Mouse (Mus musculus) embryonic facial prominence, embryonic 13.5 days (tissue): ENCODE data around the gene Il5. TPM values are rescaled to one million over a fixed set of nuclear protein-coding genes. Genes with fewer than 3 reads are reported as not detected.

Experiments
- ATAC-seq: fragments of 200-750 bp; cut with Nextera tagmentation; 2 replicates; pipeline ENCODE4 v1.8.0; 2017; ENCODE audit warnings: low read depth; ENCODE audit not compliant: insufficient number of reproducible peaks, insufficient read depth, low FRiP score, low TSS enrichment
- H3K27ac ChIP-seq: fragments of 300-500 bp; sonication (generic); 2 replicates; pipeline ENCODE4 v1.5.1; 2015; ENCODE audit warnings: moderate library complexity, mild to moderate bottlenecking, inconsistent platforms
- H3K27me3 ChIP-seq: fragments of 300-500 bp; sonication (generic); 2 replicates; pipeline ENCODE4 v1.6.1; 2015; ENCODE audit warnings: mild to moderate bottlenecking, inconsistent platforms
- H3K36me3 ChIP-seq: fragments of 300-500 bp; sonication (generic); 2 replicates; pipeline ENCODE4 v1.6.1; 2015; ENCODE audit warnings: mild to moderate bottlenecking, inconsistent platforms
- H3K4me1 ChIP-seq: fragments of 300-500 bp; sonication (generic); 2 replicates; pipeline ENCODE4 v1.6.1; 2015; ENCODE audit warnings: inconsistent platforms
- H3K4me2 ChIP-seq: fragments of 300-500 bp; sonication (generic); 2 replicates; pipeline ENCODE4 v1.6.1; 2015; ENCODE audit warnings: moderate library complexity, mild to moderate bottlenecking, inconsistent platforms
- H3K4me3 ChIP-seq: fragments of 300-500 bp; sonication (generic); 2 replicates; pipeline ENCODE4 v1.5.1; 2015; ENCODE audit warnings: mild to moderate bottlenecking, inconsistent platforms
- H3K9ac ChIP-seq: fragments of 300-500 bp; sonication (generic); 2 replicates; pipeline ENCODE4 v1.6.1; 2015; ENCODE audit warnings: mild to moderate bottlenecking, inconsistent platforms
- H3K9me3 ChIP-seq: fragments of 300-500 bp; sonication (generic); 2 replicates; pipeline ENCODE4 v1.6.1; 2016; ENCODE audit warnings: inconsistent platforms
- WGBS: fragments of 180-500 bp; shearing (Covaris S2); methylation state at CpG from one replicate; pipeline ENCODE4 v1.1.7; 2015; ENCODE audit warnings: mixed read lengths; 5-methylcytosine and 5-hydroxymethylcytosine counted together
- polyA plus RNA-seq: library from polyadenylated mRNA; unstranded; fragments of >200 nt; fragmentation: Nextera tagmentation; extraction: Ambion mirVana; gene quantifications from 2 replicates; pipeline ENCODE4 v1.2.1, GENCODE M21; 2015

Il5 gene
- not detected in 2 replicates for polyA plus RNA-seq

DNA sequence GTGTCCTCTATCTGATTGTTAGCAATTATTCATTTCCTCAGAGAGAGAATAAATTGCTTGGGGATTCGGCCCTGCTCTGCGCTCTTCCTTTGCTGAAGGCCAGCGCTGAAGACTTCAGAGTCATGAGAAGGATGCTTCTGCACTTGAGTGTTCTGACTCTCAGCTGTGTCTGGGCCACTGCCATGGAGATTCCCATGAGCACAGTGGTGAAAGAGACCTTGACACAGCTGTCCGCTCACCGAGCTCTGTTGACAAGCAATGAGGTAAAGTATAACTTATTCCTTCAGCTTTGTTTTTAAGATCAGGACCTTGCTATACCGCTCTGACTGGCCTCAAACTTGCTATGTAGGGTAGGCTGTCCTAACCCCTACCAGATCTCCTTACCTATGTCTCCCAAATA, at the start of gene Il5:
Gene Il5 (plus strand): TSS at position 80 of the 400 bp plus-strand sequence.
- no peaks in the 10 kb centered on the region for H3K4me1 ChIP-seq
- no peak within 1 kb of the TSS for H3K9ac ChIP-seq
- no peak for ATAC-seq
- no peak within 1 kb of the TSS for H3K27ac ChIP-seq
- H3K9me3 ChIP-seq, result no peaks in the 10 kb centered on the region
- H3K4me2 ChIP-seq, result no peak within 1 kb of the TSS
- H3K4me3 ChIP-seq, result no peak within 1 kb of the TSS
- no peaks in the 10 kb centered on the region for H3K27me3 ChIP-seq
- WGBS, result 84% methylated on average over 6 of the region's 6 CpGs
- no peaks in the 10 kb centered on the region for H3K36me3 ChIP-seq

DNA sequence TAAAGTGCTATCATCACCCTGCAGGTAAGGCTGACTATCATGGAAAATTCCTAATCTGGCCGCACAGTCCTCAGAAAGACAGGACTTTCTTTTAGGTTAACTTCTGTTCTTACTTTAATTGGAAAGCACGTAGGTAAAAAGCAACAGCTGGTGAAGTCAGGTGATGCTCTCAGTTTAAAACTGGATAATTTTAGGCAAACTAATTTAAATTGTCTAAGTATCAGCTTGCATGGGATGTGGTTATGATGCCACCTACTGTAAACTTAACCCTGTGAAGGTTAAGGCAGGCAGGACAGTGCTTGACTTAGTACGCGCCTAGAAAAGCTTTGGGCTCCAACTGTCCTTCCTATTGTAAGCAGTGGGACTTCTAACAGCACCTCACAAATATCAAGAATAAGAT, 49.2 kb upstream of the Il5 start:
- Histone ChIP-seq H3K4me2 (no peak overlapping the region), H3K4me1 (no peaks in the 10 kb centered on the region), H3K36me3 (peaks cover 68% of the 10 kb centered on the region), H3K9ac (no peak overlapping the region), H3K27me3 (no peaks in the 10 kb centered on the region), H3K9me3 (no peaks in the 10 kb centered on the region), H3K4me3 (no peak overlapping the region), H3K27ac (no peak overlapping the region)
- WGBS, result 92% methylated on average over 4 of the region's 4 CpGs
- ATAC-seq, result no peak

GRCm38 (mm10) chr11:53680141-53680540, 40.5 kb upstream of the Il5 start:
- Histone ChIP-seq H3K36me3 (peaks cover 63% of the 10 kb centered on the region), H3K4me1 (no peaks in the 10 kb centered on the region), H3K4me3 (no peak overlapping the region), H3K9me3 (no peaks in the 10 kb centered on the region), H3K9ac (no peak overlapping the region), H3K27me3 (no peaks in the 10 kb centered on the region), H3K4me2 (no peak overlapping the region), H3K27ac (no peak overlapping the region)
- WGBS, result 88% methylated on average over 4 of the region's 4 CpGs
- ATAC-seq, result no peak

- no peak overlapping the region for H3K9ac ChIP-seq
Observed at GRCm38 (mm10) chr11:53681686-53682085, 38.9 kb upstream of the Il5 start.

DNA sequence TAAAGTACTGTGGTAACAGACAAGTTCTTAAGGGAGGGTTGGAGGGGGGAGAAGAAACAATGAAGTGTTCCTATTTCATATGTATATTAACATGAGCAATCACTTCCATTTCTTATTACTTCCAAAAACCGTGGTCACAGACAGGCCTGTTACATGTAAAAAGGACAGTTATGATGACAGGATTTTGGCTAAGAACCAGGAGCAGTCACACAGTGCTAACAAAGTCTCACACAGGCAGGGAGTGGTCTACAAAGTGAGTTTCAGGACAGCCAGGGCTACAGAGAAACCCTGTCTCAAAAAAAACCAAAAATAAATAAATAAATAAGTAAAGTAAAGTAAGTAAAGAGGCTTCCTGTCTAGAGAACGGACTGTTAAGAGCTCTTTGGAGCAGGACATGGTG, 38.4 kb upstream of the Il5 start:
- Histone ChIP-seq H3K4me3 (no peak overlapping the region), H3K4me2 (no peak overlapping the region), H3K9ac (no peak overlapping the region), H3K9me3 (no peaks in the 10 kb centered on the region), H3K36me3 (peaks cover 52% of the 10 kb centered on the region), H3K27me3 (no peaks in the 10 kb centered on the region), H3K27ac (no peak overlapping the region), H3K4me1 (no peaks in the 10 kb centered on the region)
- WGBS, result 84% methylated on average over 2 of the region's 2 CpGs
- no peak for ATAC-seq

More at GRCm38 (mm10) chr11:53681686-53682085, 38.9 kb upstream of the Il5 start:
- Histone ChIP-seq H3K4me1 (no peaks in the 10 kb centered on the region), H3K4me2 (no peak overlapping the region), H3K4me3 (no peak overlapping the region), H3K27ac (no peak overlapping the region), H3K9me3 (no peaks in the 10 kb centered on the region), H3K36me3 (peaks cover 53% of the 10 kb centered on the region), H3K27me3 (no peaks in the 10 kb centered on the region)
- no peak for ATAC-seq
- WGBS, result 88% methylated on average over 2 of the region's 2 CpGs

DNA sequence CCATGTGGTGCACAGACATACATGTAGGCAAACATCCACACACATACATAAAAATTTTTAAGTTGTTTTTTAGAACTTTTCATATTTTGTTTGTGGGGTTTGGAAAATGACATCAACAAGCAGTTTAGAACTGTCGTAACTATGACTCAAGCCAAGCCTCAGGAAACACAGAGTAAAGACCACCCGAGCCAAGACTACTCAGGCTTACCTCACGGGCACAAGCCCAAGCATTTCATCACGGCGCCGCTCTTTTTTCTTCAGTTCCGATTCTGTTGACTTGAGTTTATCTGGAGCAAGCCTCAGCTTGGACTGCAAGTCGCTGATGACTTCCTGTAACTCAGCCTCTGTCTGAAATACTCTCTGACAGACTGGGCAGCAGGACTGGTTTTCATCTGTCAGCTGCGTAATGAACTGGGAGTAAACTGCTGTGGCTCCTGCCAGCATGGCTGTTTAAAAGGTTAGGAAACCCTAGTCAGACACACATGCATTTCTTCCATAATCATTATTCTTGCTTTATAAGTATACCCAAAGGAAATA, 37.5 kb upstream of the Il5 start:
- Histone ChIP-seq H3K27me3 (no peaks in the 10 kb centered on the region), H3K9me3 (no peaks in the 10 kb centered on the region), H3K27ac (no peak overlapping the region), H3K4me3 (no peak overlapping the region), H3K36me3 (peaks cover 51% of the 10 kb centered on the region), H3K4me1 (no peaks in the 10 kb centered on the region), H3K9ac (no peak overlapping the region), H3K4me2 (no peak overlapping the region)
- 86% methylated on average over 9 of the region's 9 CpGs for WGBS
- no peak for ATAC-seq

DNA sequence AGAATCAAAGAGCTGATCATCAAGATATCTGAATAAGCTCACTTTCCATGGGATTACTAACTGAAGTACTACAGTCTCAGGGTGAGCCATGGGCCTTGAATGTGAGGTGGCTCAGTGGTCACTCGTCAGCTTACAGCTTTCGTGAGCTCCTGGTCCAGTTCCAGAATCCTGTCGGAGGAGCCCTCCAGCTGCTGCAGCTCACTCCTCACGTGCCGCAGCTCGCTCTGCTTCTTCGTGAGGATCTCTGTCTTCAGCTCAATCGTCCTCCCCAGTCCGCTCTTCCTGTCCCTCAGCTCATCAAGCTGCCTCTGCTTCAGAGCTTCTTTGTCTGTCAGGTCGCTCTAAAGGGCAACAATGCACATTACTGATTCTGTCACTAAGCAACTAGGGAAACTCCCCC, 28.6 kb upstream of the Il5 start:
- Histone ChIP-seq H3K9ac (no peak overlapping the region), H3K4me3 (no peak overlapping the region), H3K9me3 (no peaks in the 10 kb centered on the region), H3K27me3 (no peaks in the 10 kb centered on the region), H3K27ac (no peak overlapping the region), H3K4me1 (no peaks in the 10 kb centered on the region), H3K4me2 (no peak overlapping the region), H3K36me3 (peaks cover 45% of the 10 kb centered on the region)
- 61% methylated on average over 10 of the region's 10 CpGs for WGBS
- no peak for ATAC-seq

DNA sequence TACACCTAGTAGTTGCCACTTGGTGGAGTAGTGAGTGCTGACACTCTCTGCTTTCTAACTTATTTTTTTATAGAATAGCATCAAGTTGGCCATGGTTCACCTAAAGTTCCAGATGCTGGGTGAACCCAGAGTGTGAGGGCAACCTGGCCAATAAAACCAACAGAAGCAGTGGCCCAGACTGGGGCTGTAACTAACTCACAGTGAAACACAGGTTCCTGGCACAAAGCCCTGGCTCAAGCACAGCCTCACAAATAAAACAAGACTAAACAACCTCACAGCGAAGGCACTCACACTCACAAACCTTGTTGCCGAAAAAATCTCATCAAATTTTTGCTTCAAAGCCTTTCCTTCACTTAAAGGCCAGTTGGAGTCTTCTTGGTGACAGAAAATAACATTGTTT, 22.1 kb upstream of the Il5 start:
- Histone ChIP-seq H3K9ac (no peak overlapping the region), H3K4me1 (no peaks in the 10 kb centered on the region), H3K4me3 (no peak overlapping the region), H3K27me3 (no peaks in the 10 kb centered on the region), H3K36me3 (peaks cover 64% of the 10 kb centered on the region), H3K9me3 (no peaks in the 10 kb centered on the region), H3K27ac (no peak overlapping the region), H3K4me2 (no peak overlapping the region)
- 91% methylated on average over 2 of the region's 2 CpGs for WGBS
- ATAC-seq, result no peak

DNA sequence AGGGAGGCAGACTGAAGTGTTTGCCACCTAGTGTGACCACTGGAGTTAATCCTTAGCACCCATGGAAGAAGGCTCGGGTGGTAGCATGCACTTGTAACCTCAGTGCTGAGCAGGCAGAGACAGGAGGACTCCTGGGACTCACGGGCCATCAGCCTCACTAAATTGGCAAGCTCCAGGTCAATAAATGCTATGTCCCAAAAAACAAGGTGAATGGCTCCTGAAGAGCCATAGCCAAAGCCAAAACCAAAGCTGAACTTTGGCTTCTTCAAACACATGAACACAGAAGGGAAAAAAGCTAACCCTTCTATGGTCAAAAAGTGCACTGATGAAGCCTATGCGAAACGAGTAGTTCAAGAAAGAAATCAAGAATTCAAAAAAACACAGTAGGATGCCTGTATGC, 21.2 kb upstream of the Il5 start:
- Histone ChIP-seq H3K36me3 (peaks cover 61% of the 10 kb centered on the region), H3K9me3 (no peaks in the 10 kb centered on the region), H3K4me2 (no peak overlapping the region), H3K4me3 (no peak overlapping the region), H3K27ac (no peak overlapping the region), H3K9ac (no peak overlapping the region), H3K4me1 (no peaks in the 10 kb centered on the region), H3K27me3 (no peaks in the 10 kb centered on the region)
- 90% methylated on average over 4 of the region's 4 CpGs for WGBS
- no peak for ATAC-seq

DNA sequence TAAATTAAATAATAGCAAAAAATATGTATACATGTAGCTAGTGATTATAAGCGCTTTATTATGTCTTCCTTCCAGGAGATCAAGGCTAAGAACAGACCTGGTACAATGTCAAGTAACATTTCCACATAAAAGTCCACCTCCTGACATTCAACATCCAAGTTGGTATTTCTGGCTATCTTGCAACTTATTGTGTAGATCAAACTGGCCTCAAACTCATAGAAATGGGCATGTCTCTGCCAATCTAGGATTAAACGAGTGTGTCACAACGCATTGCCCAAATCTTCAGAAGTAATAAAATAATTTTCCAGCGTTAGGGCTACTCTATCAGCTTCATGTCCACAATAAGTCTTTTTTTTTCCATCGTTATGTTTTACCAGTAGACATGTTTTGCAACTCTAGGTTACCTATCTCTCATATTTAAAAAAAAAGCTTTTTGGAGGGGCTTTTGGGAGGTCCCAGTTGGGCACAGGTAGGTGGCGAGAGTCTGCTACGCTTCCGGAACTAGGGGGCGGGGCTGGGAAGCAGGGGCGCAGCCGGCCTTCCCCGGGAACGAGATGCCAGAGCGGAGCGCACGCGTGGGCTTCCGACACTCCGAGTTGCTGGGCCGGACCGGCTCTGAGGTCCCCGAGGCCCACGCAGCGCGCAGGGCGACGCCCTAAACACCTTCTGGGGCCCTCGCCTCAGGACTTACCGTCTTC, 14.2 kb upstream of the Il5 start:
- peaks cover 6% of the 10 kb centered on the region for H3K4me1 ChIP-seq

DNA sequence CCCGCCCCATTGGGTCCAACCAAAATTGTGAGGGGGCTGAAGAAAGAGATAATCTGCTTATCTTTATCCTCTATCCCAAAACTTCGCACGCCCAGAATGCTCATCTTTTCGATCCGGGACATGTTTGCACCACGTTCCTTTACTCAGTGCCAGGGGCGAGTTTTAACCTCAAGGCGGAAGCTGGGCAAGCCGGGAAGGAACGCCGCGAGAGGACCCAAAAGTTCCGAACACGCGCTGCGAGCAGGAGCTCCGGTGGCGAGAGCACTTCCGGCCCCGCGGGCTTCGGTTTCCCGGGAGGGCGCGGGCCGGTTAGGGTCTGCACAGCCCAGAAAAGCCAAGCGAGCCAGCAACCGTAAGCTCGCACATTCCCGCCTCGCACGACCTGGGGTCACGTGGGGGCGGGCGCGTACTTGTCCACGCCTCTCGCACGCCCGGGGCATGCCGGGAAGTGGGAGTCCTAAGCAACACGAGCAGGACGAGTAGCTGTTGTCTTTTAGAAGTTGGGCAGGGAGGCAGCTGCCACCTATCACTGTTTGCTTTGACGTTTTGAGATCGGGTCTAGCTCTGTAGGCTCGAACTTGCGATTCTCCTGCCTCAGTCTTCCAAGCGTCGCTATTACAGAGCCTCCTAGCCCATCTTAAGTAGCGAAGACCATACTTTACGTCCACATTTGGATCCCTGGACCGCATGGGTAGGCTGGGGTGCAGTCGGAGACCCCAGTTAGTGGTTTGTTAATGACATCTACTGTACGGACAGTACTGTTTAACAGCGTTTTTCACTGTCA, 13.5 kb upstream of the Il5 start, which contains the start of gene Rad50:
Gene Rad50 (minus strand): TSS at position 386 of the 784 bp plus-strand sequence.
- H3K4me1 ChIP-seq, result peaks cover 6% of the 10 kb centered on the region
- peak within 1 kb of the TSS; percentile 74 for H3K4me3 ChIP-seq
- no peaks in the 10 kb centered on the region for H3K27me3 ChIP-seq
- H3K9me3 ChIP-seq, result no peaks in the 10 kb centered on the region
- peak within 1 kb of the TSS; percentile 87 for H3K9ac ChIP-seq
- peak within 1 kb of the TSS; percentile 87 for H3K4me2 ChIP-seq
- H3K36me3 ChIP-seq, result peaks cover 6% of the 10 kb centered on the region; the same call in 1 of the 2 replicates
- WGBS, result 4% methylated on average over 55 of the region's 55 CpGs
- peak within 1 kb of the TSS; percentile 92 for H3K27ac ChIP-seq
- peak; percentile 91 for ATAC-seq

More for the DNA sequence above, 14.2 kb upstream of the Il5 start:
- ATAC-seq, result peak; percentile 79
- Histone ChIP-seq H3K4me3 (peak overlapping the region; percentile 74), H3K36me3 (peaks cover 13% of the 10 kb centered on the region), H3K4me2 (peak overlapping the region; percentile 87), H3K27ac (peak overlapping the region; percentile 92), H3K9ac (peak overlapping the region; percentile 87), H3K27me3 (no peaks in the 10 kb centered on the region), H3K9me3 (no peaks in the 10 kb centered on the region)
- 8% methylated on average over 29 of the region's 29 CpGs for WGBS

DNA sequence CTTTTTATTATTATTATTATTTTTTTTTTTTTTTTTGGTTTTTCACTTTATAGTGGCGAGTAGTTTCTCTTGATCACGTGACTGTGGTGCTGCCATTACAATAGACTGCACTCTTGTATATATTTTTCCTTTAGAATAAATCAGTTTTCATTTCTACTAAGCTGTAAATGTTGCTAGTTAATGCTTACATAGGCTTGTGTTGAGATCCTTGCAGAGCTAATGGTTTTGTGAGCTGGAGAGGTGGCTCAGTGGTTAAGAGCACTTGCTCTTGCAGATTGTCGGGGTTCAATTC, 12.9 kb upstream of the Il5 start:
- 76% methylated on average over 3 of the region's 3 CpGs for WGBS

More for the DNA sequence above, 12.9 kb upstream of the Il5 start:
- Histone ChIP-seq H3K4me3 (peak overlapping the region; percentile 74), H3K36me3 (0 out of 2 replicates have a peak, but pooled peaks cover 6% of the 10 kb centered on the region), H3K27me3 (no peaks in the 10 kb centered on the region), H3K27ac (no peak overlapping the region), H3K4me1 (peaks cover 6% of the 10 kb centered on the region), H3K4me2 (peak overlapping the region; percentile 87), H3K9ac (peak overlapping the region; percentile 87), H3K9me3 (no peaks in the 10 kb centered on the region)
- ATAC-seq, result no peak
